Mouse (Mus musculus) liver, embryonic 16.5 days (tissue): ENCODE measurements around the gene Grwd1. TPM values are rescaled to one million over a fixed set of nuclear protein-coding genes. Genes with fewer than 3 reads are reported as not detected.

Source experiments
- ATAC-seq: fragments of 200-750 bp; cut with Nextera tagmentation; 2 replicates; pipeline ENCODE4 v1.8.0; 2017; ENCODE audit warnings: low read depth, mild to moderate bottlenecking, moderate number of reproducible peaks, moderate library complexity
- H3K27ac ChIP-seq: fragments of 300-500 bp; sonication (generic); 2 replicates; pipeline ENCODE4 v1.5.1; 2014; ENCODE audit warnings: mild to moderate bottlenecking, low read length
- H3K27me3 ChIP-seq: fragments of 300-500 bp; sonication (generic); 2 replicates; pipeline ENCODE4 v1.6.1; 2014; ENCODE audit warnings: low read depth, low read length, mixed read lengths; ENCODE audit not compliant: control insufficient read depth, insufficient read depth
- H3K36me3 ChIP-seq: fragments of 300-500 bp; sonication (generic); 2 replicates; pipeline ENCODE4 v1.6.1; 2014; ENCODE audit warnings: mild to moderate bottlenecking; ENCODE audit not compliant: control insufficient read depth, insufficient read depth
- H3K4me1 ChIP-seq: fragments of 300-500 bp; sonication (generic); 2 replicates; pipeline ENCODE4 v1.6.1; 2014; ENCODE audit warnings: low read depth, low read length, mixed read lengths; ENCODE audit not compliant: control insufficient read depth
- H3K4me2 ChIP-seq: fragments of 300-500 bp; sonication (generic); 2 replicates; pipeline ENCODE4 v1.6.1; 2014; ENCODE audit warnings: low read depth, low read length, mixed read lengths
- H3K4me3 ChIP-seq: fragments of 300-500 bp; sonication (generic); 2 replicates; pipeline ENCODE4 v1.5.1; 2014; ENCODE audit warnings: low read depth, mild to moderate bottlenecking, low read length
- H3K9ac ChIP-seq: fragments of 300-500 bp; sonication (generic); 2 replicates; pipeline ENCODE4 v1.6.1; 2014; ENCODE audit warnings: low read depth, low read length
- H3K9me3 ChIP-seq: fragments of 300-500 bp; sonication (generic); replicated peaks from 2 replicates; pipeline ENCODE4 v1.6.1; 2016; ENCODE audit warnings: low read length; ENCODE audit not compliant: control insufficient read depth
- WGBS: fragments of 180-500 bp; shearing (Covaris S2); extraction: QIAGEN DNeasy Blood & Tissue Kit; methylation state at CpG from one replicate; pipeline ENCODE4 v1.1.7; 2014; ENCODE audit not compliant: insufficient replicate concordance; 5-methylcytosine and 5-hydroxymethylcytosine counted together
- polyA plus RNA-seq: library from polyadenylated mRNA; unstranded; fragments of >200 nt; fragmentation: Nextera tagmentation; extraction: Ambion mirVana; gene quantifications from 2 replicates; pipeline ENCODE4 v1.2.1, GENCODE M21; 2015

The Grwd1 gene
- polyA plus RNA-seq, 1 experiment from 2014 or later = 19.2 TPM

- H3K9ac ChIP-seq = no peak overlapping the region
- no peaks in the 10 kb centered on the region for H3K36me3 ChIP-seq
- ATAC-seq = no peak
- H3K4me2 ChIP-seq = no peak overlapping the region
- no peak overlapping the region for H3K27ac ChIP-seq
- no peaks in the 10 kb centered on the region for H3K9me3 ChIP-seq
- 44% methylated on average over 3 of the region's 3 CpGs for WGBS
- H3K4me3 ChIP-seq = no peak overlapping the region
- peaks cover 3% of the 10 kb centered on the region; the same call in 1 of the 2 replicates for H3K27me3 ChIP-seq
- no peaks in the 10 kb centered on the region for H3K4me1 ChIP-seq
Measured at GRCm38 (mm10) chr7:45850661-45851060, 19.9 kb upstream of the Grwd1 start.

DNA sequence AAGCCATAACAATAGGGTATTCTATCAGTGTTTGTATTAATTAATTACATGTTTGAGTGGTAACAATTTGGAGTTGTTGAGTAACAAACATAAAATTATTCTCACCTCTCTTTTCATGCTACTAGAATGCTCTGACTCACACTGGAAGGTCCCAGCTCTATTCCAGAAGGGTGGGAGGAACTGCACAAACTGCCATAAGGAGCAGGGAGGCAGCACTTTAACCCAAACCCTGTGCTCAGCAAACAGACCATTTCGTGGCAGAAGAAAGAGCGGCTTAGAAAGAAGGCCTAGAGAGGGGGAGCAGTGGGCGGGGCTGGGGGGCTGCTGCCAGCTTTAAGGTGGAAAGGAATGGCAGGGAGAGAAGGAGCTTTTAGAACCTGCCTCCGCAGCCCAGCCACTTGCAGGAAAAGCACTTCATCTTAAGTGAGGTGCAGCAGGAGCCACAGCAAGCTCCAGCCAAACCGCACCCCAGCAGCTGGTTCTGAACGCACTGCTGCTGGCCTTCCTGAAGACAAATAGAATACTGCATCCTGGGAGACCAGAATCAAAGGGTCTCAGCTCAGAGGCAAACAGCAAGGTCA, 17.8 kb upstream of the Grwd1 start:
- ATAC-seq = no peak
- Histone ChIP-seq H3K27ac (no peak overlapping the region), H3K27me3 (peaks cover 3% of the 10 kb centered on the region; the same call in 1 of the 2 replicates), H3K4me2 (no peak overlapping the region), H3K4me1 (no peaks in the 10 kb centered on the region), H3K4me3 (no peak overlapping the region), H3K9me3 (no peaks in the 10 kb centered on the region), H3K9ac (no peak overlapping the region), H3K36me3 (no peaks in the 10 kb centered on the region)
- 31% methylated on average over 6 of the region's 6 CpGs for WGBS

DNA sequence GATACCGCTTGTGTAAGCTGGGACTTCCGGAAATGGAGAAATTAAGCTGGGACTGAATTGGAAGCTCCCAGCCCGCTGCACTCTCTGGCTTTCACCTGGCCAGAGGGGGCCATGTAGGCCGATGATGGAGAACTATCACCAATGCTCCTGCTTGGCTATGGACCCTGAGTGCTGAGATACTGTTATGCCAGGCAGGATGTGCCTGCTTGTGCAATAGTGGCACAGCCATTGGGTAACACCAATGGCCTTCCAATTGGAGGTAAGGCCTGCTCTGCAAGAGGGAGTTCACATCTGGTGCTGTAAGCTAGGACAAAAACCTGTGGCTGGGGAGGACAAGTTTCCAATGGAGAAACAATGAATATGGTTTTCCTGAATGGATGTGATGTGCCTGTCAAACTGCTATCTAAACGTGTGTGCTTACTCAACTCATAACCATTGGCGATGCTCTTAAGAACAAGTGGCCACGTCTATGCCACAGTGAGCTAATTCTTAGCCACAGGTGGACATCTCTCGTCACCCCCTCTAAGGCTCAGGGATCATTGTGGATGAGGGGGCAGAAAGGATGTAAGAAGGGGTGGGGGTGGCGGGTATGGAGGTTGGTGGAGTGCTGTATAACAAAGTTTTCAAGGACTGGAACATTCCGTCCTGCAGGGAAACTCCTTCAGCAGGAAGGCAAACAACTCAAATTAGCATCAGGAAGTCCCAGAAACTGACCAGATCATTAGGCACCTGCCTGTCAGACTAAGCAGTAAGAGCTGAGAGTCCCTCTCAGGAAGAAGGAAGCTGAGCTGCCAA, 12.4 kb upstream of the Grwd1 start:
- Histone ChIP-seq H3K4me3 (no peak overlapping the region), H3K27me3 (peaks cover 4% of the 10 kb centered on the region; the same call in 1 of the 2 replicates)

GRCm38 (mm10) chr7:45833924-45834323, 3.2 kb upstream of the Grwd1 start:
- H3K36me3 ChIP-seq = no peaks in the 10 kb centered on the region
- 4% methylated on average over 29 of the region's 31 CpGs for WGBS
- H3K9ac ChIP-seq = no peak overlapping the region
- H3K27me3 ChIP-seq = peaks cover 53% of the 10 kb centered on the region
- peaks cover 9% of the 10 kb centered on the region; the same call in 1 of the 2 replicates for H3K4me1 ChIP-seq
- H3K4me3 ChIP-seq = peak overlapping the region; percentile 35
- H3K27ac ChIP-seq = no peak overlapping the region
- no peak for ATAC-seq
- no peaks in the 10 kb centered on the region for H3K9me3 ChIP-seq
- H3K4me2 ChIP-seq = peak overlapping the region; percentile 26

More for the DNA sequence above, 12.4 kb upstream of the Grwd1 start:
- Histone ChIP-seq H3K4me2 (no peak overlapping the region), H3K9ac (no peak overlapping the region), H3K36me3 (no peaks in the 10 kb centered on the region), H3K4me1 (no peaks in the 10 kb centered on the region), H3K27ac (no peak overlapping the region), H3K9me3 (no peaks in the 10 kb centered on the region)
- WGBS = 61% methylated on average over 10 of the region's 10 CpGs
- ATAC-seq = no peak

DNA sequence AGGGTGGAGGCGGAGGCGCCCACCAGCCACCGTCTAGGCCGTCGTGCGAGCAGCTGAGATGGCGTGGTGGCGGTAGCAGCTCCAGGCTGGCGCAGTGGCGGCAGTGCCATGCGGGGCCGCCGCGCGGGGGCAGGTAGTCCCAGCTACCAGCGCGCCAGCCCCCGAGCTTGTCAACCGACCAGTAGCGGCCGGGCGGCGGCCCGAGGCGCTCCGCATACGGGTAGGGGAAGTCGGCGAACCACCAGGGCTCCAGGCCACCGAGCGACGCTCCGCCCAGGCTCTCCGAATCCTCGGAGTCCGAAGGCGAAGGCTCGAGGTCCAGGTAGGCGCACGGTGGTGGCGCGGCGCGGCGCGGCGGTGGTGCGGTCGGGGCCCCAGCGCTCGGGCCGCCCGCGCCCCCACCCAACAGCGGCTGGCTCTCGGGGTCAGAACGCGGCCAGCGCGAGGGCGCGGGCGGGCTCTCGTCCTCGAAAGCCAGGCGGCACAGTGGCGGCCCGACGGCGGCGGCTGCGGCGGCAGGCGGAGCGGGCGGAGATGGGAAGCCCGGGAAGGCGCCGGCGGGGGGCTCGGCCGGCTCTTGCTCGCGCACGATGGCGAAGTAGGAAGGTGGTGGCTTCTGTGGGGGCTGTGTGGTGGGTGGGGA, 2.5 kb upstream of the Grwd1 start:
- no peaks in the 10 kb centered on the region for H3K9me3 ChIP-seq
- H3K36me3 ChIP-seq = no peaks in the 10 kb centered on the region
- peak overlapping the region; percentile 35 for H3K4me3 ChIP-seq
- ATAC-seq = peak; percentile 12; the same call in 1 of the 2 replicates
- WGBS = under 1% methylated on average over 60 of the region's 86 CpGs
- peak overlapping the region; percentile 26 for H3K4me2 ChIP-seq
- H3K27ac ChIP-seq = no peak overlapping the region
- H3K4me1 ChIP-seq = peaks cover 9% of the 10 kb centered on the region; the same call in 1 of the 2 replicates
- H3K27me3 ChIP-seq = peaks cover 53% of the 10 kb centered on the region
- no peak overlapping the region for H3K9ac ChIP-seq

DNA sequence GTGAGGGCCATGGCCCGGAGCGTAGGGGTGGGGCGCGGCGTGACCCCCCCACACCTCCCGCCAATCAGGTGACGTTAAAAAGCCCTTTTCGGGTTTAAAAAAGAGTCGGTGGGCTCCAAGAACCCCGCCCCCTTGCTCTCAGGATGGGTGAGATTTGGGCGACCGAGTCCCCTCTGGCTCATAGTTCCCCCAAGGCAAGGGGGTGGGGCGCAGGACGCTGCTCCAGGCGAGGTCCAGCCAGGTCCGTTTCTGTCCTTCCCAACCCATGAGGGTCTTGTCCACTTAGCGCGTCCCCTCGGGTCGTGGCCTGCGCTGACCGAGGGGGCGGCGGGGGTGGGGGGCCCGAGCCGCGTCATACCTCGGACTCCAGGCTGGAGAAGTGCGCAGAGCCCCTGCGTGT, 1.7 kb upstream of the Grwd1 start:
- Histone ChIP-seq H3K27ac (no peak overlapping the region), H3K9me3 (no peaks in the 10 kb centered on the region), H3K4me3 (no peak overlapping the region; the same call in 1 of the 2 replicates), H3K4me2 (0 out of 2 replicates have a peak overlapping the region, but pooled peaks have one; percentile 26), H3K27me3 (peaks cover 53% of the 10 kb centered on the region), H3K9ac (no peak overlapping the region), H3K4me1 (peaks cover 9% of the 10 kb centered on the region; the same call in 1 of the 2 replicates), H3K36me3 (peaks cover 4% of the 10 kb centered on the region)
- WGBS = 8% methylated on average over 30 of the region's 30 CpGs
- no peak for ATAC-seq

- ATAC-seq = no peak
- Histone ChIP-seq H3K4me2 (peak overlapping the region; percentile 63), H3K27me3 (peaks cover 50% of the 10 kb centered on the region), H3K9me3 (no peaks in the 10 kb centered on the region), H3K36me3 (peaks cover 10% of the 10 kb centered on the region), H3K9ac (peak overlapping the region; percentile 54; the same call in 1 of the 2 replicates), H3K4me3 (peak overlapping the region; percentile 71), H3K27ac (no peak overlapping the region), H3K4me1 (peaks cover 9% of the 10 kb centered on the region; the same call in 1 of the 2 replicates)
- WGBS = 10% methylated on average over 5 of the region's 5 CpGs
Measured at GRCm38 (mm10) chr7:45831128-45831525, 383 bp upstream of the Grwd1 start.

- Histone ChIP-seq H3K4me3 (no peak overlapping the region), H3K27me3 (peaks cover 8% of the 10 kb centered on the region), H3K27ac (no peak overlapping the region), H3K4me1 (peaks cover 9% of the 10 kb centered on the region; the same call in 1 of the 2 replicates), H3K36me3 (peaks cover 10% of the 10 kb centered on the region), H3K9me3 (no peaks in the 10 kb centered on the region), H3K9ac (no peak overlapping the region), H3K4me2 (no peak overlapping the region)
- 70% methylated on average over 7 of the region's 7 CpGs for WGBS
- ATAC-seq = no peak
Measured at GRCm38 (mm10) chr7:45826631-45827030, 4.1 kb downstream of the Grwd1 start.
